Mouse (Mus musculus) MEL (cell line): ENCODE measurements around the gene Zfp879. TPM values are rescaled to one million over a fixed set of nuclear protein-coding genes. Genes with fewer than 3 reads are reported as not detected.
A peak's percentile ranks its signal among the peaks of the same experiment; 100 is the strongest.

Experiments used
- DNase-seq: peaks from one replicate; pipeline ENCODE4 v3.0.0; 2011; ENCODE audit warnings: low read depth, low spot score
- H3K27ac ChIP-seq: 2 replicates; pipeline ENCODE4 v1.5.1; 2012; ENCODE audit warnings: low read depth, mild to moderate bottlenecking, control low read depth, low read length, moderate library complexity; ENCODE audit not compliant: control insufficient read depth
- H3K27me3 ChIP-seq, 2 experiments: fragments of 150-350 bp in 1 of 2; sonication (generic) in 1 of 2; 2 replicates each; pipeline ENCODE4 v1.6.1; 2012; ENCODE audit warnings: low read length in 2 of 2, mild to moderate bottlenecking in 2 of 2, improper control_type of control experiment in 1 of 2, moderate library complexity in 1 of 2; ENCODE audit not compliant: insufficient read depth in 2 of 2, control insufficient read depth in 1 of 2
- H3K36me3 ChIP-seq, 2 experiments: 2 replicates each; pipeline ENCODE4 v1.6.1; 2012 to 2014; ENCODE audit warnings: low read length in 2 of 2, improper control_type of control experiment in 1 of 2, inconsistent platforms in 1 of 2, mild to moderate bottlenecking in 1 of 2; ENCODE audit not compliant: insufficient read depth in 2 of 2, control insufficient read depth in 1 of 2
- H3K4me1 ChIP-seq, 2 experiments: fragments of 150-350 bp in 1 of 2; sonication (generic) in 1 of 2; 2 replicates each; pipeline ENCODE4 v1.6.1; 2012; ENCODE audit warnings: low read length in 2 of 2, improper control_type of control experiment in 1 of 2, mild to moderate bottlenecking in 1 of 2; ENCODE audit not compliant: insufficient read depth in 2 of 2, control insufficient read depth in 1 of 2
- H3K4me3 ChIP-seq, 2 experiments: fragments of 150-350 bp in 1 of 2; sonication (generic) in 1 of 2; 2 replicates each; pipeline ENCODE4 v1.5.1; 2012; ENCODE audit warnings: low read depth in 2 of 2, low read length in 2 of 2, mild to moderate bottlenecking in 2 of 2, moderate library complexity in 2 of 2, control low read depth in 1 of 2, improper control_type of control experiment in 1 of 2; ENCODE audit not compliant: control insufficient read depth in 1 of 2, insufficient read depth in 1 of 2
- H3K79me2 ChIP-seq: 2 replicates; pipeline ENCODE4 v1.6.1; 2012; ENCODE audit warnings: mild to moderate bottlenecking, low read length, moderate library complexity; ENCODE audit not compliant: control insufficient read depth, poor library complexity, insufficient read depth
- H3K9ac ChIP-seq: 2 replicates; pipeline ENCODE4 v1.6.1; 2012; ENCODE audit warnings: low read depth, mild to moderate bottlenecking, control low read depth, low read length, moderate library complexity; ENCODE audit not compliant: control insufficient read depth, poor library complexity, severe bottlenecking
- H3K9me3 ChIP-seq: fragments of 150-350 bp; sonication (generic); replicated peaks from 2 replicates; pipeline ENCODE4 v1.6.1; 2012; ENCODE audit warnings: mild to moderate bottlenecking, low read length, improper control_type of control experiment, moderate library complexity; ENCODE audit not compliant: insufficient read depth
- CHD2 ChIP-seq: IDR thresholded peaks from 2 replicates; pipeline ENCODE4 v1.6.1; 2011; ENCODE audit warnings: low read length, improper control_type of control experiment
- CTCF ChIP-seq, 3 experiments: IDR thresholded peaks in 2 of 3; conservative IDR thresholded peaks in 1 of 3; 2 replicates each; pipeline ENCODE4 v1.5.1; 2011 to 2012; ENCODE audit warnings: low read length in 3 of 3, low read depth in 2 of 3, mild to moderate bottlenecking in 2 of 3, improper control_type of control experiment in 1 of 3, inconsistent platforms in 1 of 3, mixed read lengths in 1 of 3, moderate library complexity in 1 of 3; ENCODE audit not compliant: control insufficient read depth in 1 of 3, insufficient read depth in 1 of 3, poor library complexity in 1 of 3, severe bottlenecking in 1 of 3
- EP300 ChIP-seq, 2 experiments: IDR thresholded peaks; 2 replicates each; pipeline ENCODE4 v1.6.1; 2011; ENCODE audit warnings: improper control_type of control experiment in 2 of 2, low read length in 2 of 2, low read depth in 1 of 2, mild to moderate bottlenecking in 1 of 2
- ETS1 ChIP-seq: IDR thresholded peaks from 2 replicates; pipeline ENCODE4 v1.6.1; 2012; ENCODE audit warnings: low read depth, mild to moderate bottlenecking, inconsistent platforms, low read length, improper control_type of control experiment, moderate library complexity
- HCFC1 ChIP-seq: IDR thresholded peaks from 2 replicates; pipeline ENCODE4 v1.6.1; 2012; ENCODE audit warnings: low read depth, mild to moderate bottlenecking, inconsistent platforms, low read length, improper control_type of control experiment, moderate library complexity
- MAX ChIP-seq: IDR thresholded peaks from 2 replicates; pipeline ENCODE4 v1.6.1; 2011; ENCODE audit warnings: low read length, improper control_type of control experiment
- NELFE ChIP-seq: IDR thresholded peaks from 2 replicates; pipeline ENCODE4 v1.6.1; 2011; ENCODE audit warnings: low read depth, low read length, improper control_type of control experiment
- NRF1 ChIP-seq: IDR thresholded peaks from 2 replicates; pipeline ENCODE4 v1.6.1; 2014; ENCODE audit warnings: low read depth, mild to moderate bottlenecking, inconsistent platforms, low read length, improper control_type of control experiment, moderate library complexity; ENCODE audit not compliant: poor library complexity, insufficient read depth, severe bottlenecking
- RCOR1 ChIP-seq: IDR thresholded peaks from 2 replicates; pipeline ENCODE4 v1.6.1; 2012; ENCODE audit warnings: low read depth, mild to moderate bottlenecking, inconsistent platforms, low read length, improper control_type of control experiment
- TCF12 ChIP-seq: IDR thresholded peaks from 2 replicates; pipeline ENCODE4 v1.6.1; 2014; ENCODE audit warnings: low read depth, mild to moderate bottlenecking, inconsistent platforms, low read length, improper control_type of control experiment, moderate library complexity
- UBTF ChIP-seq: IDR thresholded peaks from 2 replicates; pipeline ENCODE4 v1.6.1; 2012; ENCODE audit warnings: low read depth, mild to moderate bottlenecking, inconsistent platforms, low read length, improper control_type of control experiment, moderate library complexity, borderline replicate concordance; ENCODE audit not compliant: insufficient read depth
- USF1 ChIP-seq: IDR thresholded peaks from 2 replicates; pipeline ENCODE4 v1.6.1; 2014; ENCODE audit warnings: low read depth, mild to moderate bottlenecking, inconsistent platforms, low read length, improper control_type of control experiment, moderate library complexity
- USF2 ChIP-seq, 2 experiments: IDR thresholded peaks; 2 replicates each; pipeline ENCODE4 v1.6.1; 2011 to 2012; ENCODE audit warnings: improper control_type of control experiment in 2 of 2, low read length in 2 of 2, borderline replicate concordance in 1 of 2, inconsistent platforms in 1 of 2, low read depth in 1 of 2, mild to moderate bottlenecking in 1 of 2; ENCODE audit not compliant: insufficient read depth in 1 of 2
- polyA plus RNA-seq, 2 experiments: library from polyadenylated mRNA; stranded (reverse) in 1 of 2; unstranded in 1 of 2; fragments of >175 nt in 1 of 2; fragments of >200 nt in 1 of 2; gene quantifications; 2 replicates each; pipeline versions ENCODE4 v1.2.1 to v1.2.4; 2012; ENCODE audit warnings: low replicate concordance in 2 of 2, low read depth in 1 of 2; ENCODE audit not compliant: insufficient read length in 2 of 2, insufficient read depth in 1 of 2, missing spikeins in 1 of 2
- total RNA-seq: library from RNA; depleted of rRNA; stranded (reverse); fragments of 300-350 nt; gene quantifications from 2 replicates; pipeline ENCODE4 v1.2.3, GENCODE M21; 2012

Gene Zfp879
- total and polyA plus RNA-seq, 3 experiments = not detected

DNA sequence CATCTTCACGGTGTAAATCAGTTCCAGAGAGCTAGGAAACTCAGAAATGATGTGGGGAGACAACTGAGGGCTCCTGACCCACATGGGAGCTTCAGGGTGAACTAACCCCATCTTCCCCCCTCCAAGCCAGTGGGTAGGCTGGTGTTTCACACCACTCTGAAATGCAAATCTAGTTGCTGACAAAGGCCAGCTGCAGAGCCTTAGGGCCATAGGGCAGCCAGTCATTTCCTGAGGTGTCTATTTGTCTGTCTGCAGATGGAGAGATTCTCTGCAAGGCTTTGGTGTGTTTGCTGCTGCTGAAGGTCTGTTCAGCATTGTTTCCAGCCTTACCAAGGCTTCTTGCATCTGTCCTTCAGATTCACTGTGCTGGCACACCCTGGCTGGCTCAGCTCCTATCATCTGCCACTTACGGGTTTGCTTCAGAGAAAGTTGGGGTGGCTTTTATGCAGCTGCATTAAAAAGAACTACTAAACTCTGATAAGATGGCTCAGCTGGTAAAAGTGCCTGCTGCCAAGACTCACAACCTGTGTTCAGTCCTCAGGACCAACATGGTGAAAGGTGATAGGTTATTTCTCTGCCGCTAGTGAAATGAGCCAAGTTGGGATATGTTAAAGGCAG lies 7.3 kb upstream of the Zfp879 start:
- Histone ChIP-seq H3K4me1 (peaks cover 0 to 3% of the 10 kb centered on the region in 2 experiments; a peak in 1 of 4 replicates), H3K27me3 (no peaks in the 10 kb centered on the region), H3K36me3 (no peaks in the 10 kb centered on the region), H3K9ac (no peak overlapping the region), H3K79me2 (no peaks in the 10 kb centered on the region), H3K9me3 (no peaks in the 10 kb centered on the region), H3K27ac (no peak overlapping the region), H3K4me3 (peak overlapping the region; percentile 7 to 48; a peak in 2 of 4 replicates)
- peak; percentile 47 for DNase-seq
- TF ChIP-seq ETS1 = peak; percentile 68
- TF ChIP-seq TCF12 = no peak

DNA sequence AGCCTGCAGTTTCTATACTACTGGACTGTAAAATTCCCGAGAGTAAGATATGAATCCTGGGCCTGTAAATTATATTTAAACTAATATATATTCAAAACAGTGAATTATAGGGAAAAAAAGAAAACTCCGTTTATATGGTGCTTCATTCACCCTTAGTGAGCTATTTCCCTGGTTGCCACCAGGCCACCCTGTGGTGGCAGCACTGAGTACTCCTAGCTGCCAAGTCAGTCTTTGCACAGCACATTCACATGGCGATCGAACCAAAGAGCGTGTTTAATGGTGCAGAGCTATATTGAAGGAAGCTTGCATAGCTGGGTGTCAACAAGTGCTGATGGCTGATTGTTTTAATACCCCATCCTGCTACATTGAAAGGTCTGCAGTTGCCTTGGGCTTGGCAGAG lies 5.7 kb upstream of the Zfp879 start:
- no peaks in the 10 kb centered on the region for H3K9me3 ChIP-seq
- no peak for TF ChIP-seq HCFC1
- TF ChIP-seq CTCF (IDR thresholded peaks at IDR 0.05 in 2 of 3, conservative IDR thresholded peaks at IDR 0.05 in 1 of 3; ENCODE audit: control insufficient read depth in 1 of 3, insufficient read depth in 1 of 3, low read depth in 2 of 3, low read length in 3 of 3, poor library complexity in 1 of 3, severe bottlenecking in 1 of 3) = peak; percentile 26 to 33 (median 28); a peak in 5 of 6 replicates
- H3K4me3 ChIP-seq = no peak overlapping the region
- DNase-seq = peak; percentile 17
- no peaks in the 10 kb centered on the region for H3K36me3 ChIP-seq
- H3K79me2 ChIP-seq = no peaks in the 10 kb centered on the region
- no peak overlapping the region for H3K27ac ChIP-seq
- H3K9ac ChIP-seq = no peak overlapping the region
- H3K4me1 ChIP-seq = peaks cover 0 to 3% of the 10 kb centered on the region in 2 experiments; a peak in 1 of 4 replicates
- peaks cover 0 to 3% of the 10 kb centered on the region in 2 experiments; a peak in 1 of 4 replicates for H3K27me3 ChIP-seq

DNA sequence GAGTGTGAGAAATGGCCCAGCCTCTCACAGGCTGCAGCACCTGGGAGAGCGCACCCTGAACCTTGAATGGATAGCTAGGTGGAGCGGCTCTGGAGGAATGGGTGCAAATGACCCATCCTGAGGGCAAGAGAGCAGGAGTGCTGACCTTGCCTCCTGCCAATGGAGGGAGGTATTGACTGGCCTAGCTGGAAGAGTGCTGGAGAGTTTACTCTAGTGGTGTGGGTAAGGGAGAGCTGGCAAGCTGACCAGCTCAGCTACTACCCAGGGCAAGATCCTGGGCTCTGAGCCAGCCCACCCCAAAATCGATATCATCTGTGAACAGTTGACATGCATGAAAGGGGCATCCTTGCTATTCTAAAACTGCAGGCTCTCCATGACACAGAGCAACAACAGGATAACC lies 4.6 kb upstream of the Zfp879 start:
- TF ChIP-seq RCOR1 (no peak), USF1 (no peak), NELFE (no peak), UBTF (no peak), CHD2 (no peak), USF2 (IDR thresholded peaks at IDR 0.05; ENCODE audit: borderline replicate concordance in 1 of 2, insufficient read depth in 1 of 2, low read depth in 1 of 2, low read length in 2 of 2) (no peak), EP300 (IDR thresholded peaks at IDR 0.05; ENCODE audit: low read depth in 1 of 2, low read length in 2 of 2) (no peak), MAX (no peak), TCF12 (no peak), NRF1 (no peak)
- Histone ChIP-seq H3K4me3 (no peak overlapping the region), H3K79me2 (no peaks in the 10 kb centered on the region), H3K4me1 (peaks cover 0 to 3% of the 10 kb centered on the region in 2 experiments; a peak in 1 of 4 replicates), H3K27ac (no peak overlapping the region), H3K27me3 (peaks cover 0 to 3% of the 10 kb centered on the region in 2 experiments; a peak in 1 of 4 replicates), H3K36me3 (no peaks in the 10 kb centered on the region), H3K9ac (no peak overlapping the region), H3K9me3 (no peaks in the 10 kb centered on the region)
- DNase-seq = no peak
